Mouse (Mus musculus): ENCODE data around the gene Akap7.

Gene Akap7

DNA sequence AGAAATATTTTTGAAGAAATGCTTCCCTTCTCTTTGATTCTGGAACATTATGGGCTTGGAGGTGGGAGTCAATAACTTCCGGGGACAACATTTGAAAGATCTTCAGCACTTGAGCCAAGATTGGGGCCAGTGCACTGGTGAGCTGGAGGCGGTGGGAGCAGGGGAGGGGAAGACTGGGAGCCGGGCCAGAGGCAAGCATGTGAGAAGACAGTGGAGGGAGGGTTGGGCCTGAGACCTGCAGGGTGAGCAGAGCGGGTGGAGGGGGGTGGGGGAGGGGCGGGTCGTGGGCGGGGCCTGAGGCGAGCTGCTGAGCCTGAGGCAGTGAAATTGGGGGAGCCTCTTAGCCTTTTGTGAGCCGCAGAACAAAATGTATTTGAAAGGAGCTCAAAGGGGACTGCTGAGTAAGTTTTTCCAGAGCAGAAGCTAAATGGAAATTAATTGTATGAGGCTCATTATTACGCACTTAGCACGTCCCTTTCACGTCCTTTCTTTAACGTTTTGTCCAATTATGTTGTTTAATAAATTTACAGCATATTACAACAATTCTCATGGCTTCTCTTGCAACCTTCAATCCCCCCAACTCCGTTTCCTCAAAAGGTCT lies 167.4 kb downstream of the Akap7 start:
- intact Hi-C loops (cut with DNase I) = no loop called here

DNA sequence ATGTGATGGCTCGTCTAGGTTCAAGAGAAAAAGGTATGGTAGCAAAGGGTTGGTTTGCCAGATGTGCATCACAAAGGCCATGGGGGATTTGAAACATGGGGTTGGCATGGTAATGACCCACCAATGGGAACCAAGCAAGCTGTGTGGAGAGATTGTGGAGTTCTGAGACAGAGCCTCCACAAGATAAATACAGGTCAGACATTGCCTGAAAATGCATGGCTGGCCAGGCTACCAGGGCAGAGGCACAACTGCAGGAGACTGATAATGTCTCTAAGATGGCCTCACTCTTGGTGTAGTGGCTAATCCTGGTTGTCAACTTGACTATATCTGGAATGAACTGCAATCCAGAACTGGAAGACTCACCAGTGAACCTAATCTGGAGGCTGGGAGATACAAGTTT lies 174.1 kb downstream of the Akap7 start:
- intact Hi-C loops (cut with DNase I) = no loop called here

DNA sequence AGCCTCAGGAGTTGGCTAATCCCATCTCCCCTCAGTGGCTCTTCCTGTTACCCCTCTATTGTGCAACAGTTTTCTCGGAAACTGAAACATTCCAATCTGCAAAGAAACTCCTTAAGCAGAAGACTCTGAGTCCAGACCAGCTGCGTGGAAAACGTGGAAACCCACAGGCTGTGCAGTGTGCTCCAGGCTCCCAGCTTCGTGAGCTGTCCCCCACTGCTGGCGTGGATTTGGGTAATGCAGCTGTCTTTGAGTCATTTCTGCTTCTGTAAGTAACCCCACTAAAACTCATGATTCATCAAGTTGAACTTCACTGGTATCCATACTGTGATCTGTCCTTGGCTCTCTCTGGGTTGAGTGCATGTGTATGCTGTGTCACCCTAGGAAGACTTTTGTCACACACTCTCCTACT lies 179.2 kb downstream of the Akap7 start:
- intact Hi-C loops (cut with DNase I) = no loop called here

DNA sequence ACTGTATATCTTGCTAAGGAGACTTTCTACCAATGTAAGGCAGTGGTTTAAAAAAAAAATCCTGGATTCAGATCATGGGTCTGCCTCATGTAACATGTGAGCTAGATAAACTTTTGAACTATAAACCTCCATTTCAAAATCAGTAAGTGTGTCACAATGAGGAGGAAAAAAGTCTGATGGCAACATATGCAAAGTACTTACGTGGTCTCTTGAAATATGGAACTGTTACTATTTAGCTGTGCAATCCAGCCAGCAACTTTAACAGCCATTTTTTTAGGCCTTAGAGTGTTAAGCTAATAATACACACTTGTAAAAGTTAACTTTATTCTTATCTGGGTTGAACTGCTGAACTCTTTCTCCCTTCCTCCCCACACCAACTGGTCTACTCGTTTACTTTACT lies 181.6 kb downstream of the Akap7 start:
- intact Hi-C loops (cut with DNase I) = no loop called here

DNA sequence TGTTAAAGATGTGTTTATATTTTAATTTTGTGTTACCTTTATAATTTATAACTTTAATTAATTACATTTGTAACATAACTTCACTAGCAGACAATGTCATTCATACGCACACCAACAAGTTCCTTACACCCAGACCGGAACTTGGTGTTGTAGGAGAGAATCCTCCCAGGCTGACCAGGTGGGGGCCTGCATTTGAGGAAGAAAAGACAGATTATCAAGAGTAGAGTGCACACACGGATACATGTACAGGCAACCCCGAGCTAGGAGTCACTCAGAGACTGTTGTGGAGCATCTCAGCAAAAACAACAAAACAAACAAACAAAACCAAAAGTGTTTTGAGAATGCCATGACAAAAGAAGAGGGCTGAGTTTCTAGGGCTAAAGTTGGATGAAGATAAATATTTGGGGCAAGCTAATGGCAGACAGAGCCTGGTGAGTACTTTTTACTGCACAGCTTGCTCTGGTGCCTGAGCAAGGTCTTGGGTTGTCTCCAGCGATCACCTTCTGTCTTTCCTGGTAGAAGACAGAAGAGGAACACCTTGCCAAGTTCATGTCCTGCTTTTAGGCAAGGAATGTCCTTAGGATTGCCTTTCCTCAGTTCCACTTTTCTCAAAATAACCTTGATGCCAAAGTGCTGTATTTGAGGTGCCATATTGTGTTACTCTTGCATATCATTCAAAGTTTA lies 186.7 kb downstream of the Akap7 start:
- intact Hi-C loops (cut with DNase I) = no loop called here
